Mouse (Mus musculus) right cerebral cortex, postnatal 4 days (tissue): Measurements from ENCODE around the gene Pcnx3.

Experiments used
- DNase-seq: peaks from one replicate; pipeline ENCODE4 v3.0.0-alpha.2; 2022

Pcnx3 gene

GRCm38 (mm10) chr19:5688200-5689087 lies at the start of gene Pcnx3, which contains the start of gene Map3k11:
Gene Pcnx3 (minus strand): TSS chr19:5688908.
Gene Map3k11 (plus strand): TSS chr19:5688742.
- peak; percentile 96 for DNase-seq

- no peak for DNase-seq
These were observed 45.6 kb upstream of the Pcnx3 start for GRCm38 (mm10) chr19:5734325-5734724.

- peak; percentile 90 for DNase-seq
These were observed 42.7 kb upstream of the Pcnx3 start for GRCm38 (mm10) chr19:5731264-5731978.

- no peak for DNase-seq
These were observed 41.8 kb upstream of the Pcnx3 start for GRCm38 (mm10) chr19:5730314-5731186.

- DNase-seq: peak; percentile 82
These were observed 40.7 kb upstream of the Pcnx3 start, which contains the start of gene Fam89b for GRCm38 (mm10) chr19:5729444-5729815. Gene Fam89b (minus strand): TSS chr19:5729653.

GRCm38 (mm10) chr19:5728631-5729443 lies 40.1 kb upstream of the Pcnx3 start:
- peak; percentile 81 for DNase-seq

GRCm38 (mm10) chr19:5727701-5728100 lies 39.0 kb upstream of the Pcnx3 start:
- DNase-seq: peak; percentile 96

- no peak for DNase-seq
These were observed 38.4 kb upstream of the Pcnx3 start for GRCm38 (mm10) chr19:5726961-5727578.

- peak; percentile 50 for DNase-seq
These were observed 37.2 kb upstream of the Pcnx3 start, which contains the start of gene Ehbp1l1 for GRCm38 (mm10) chr19:5725767-5726515. Gene Ehbp1l1 (minus strand): TSS chr19:5726317.

GRCm38 (mm10) chr19:5725029-5725707 lies 36.5 kb upstream of the Pcnx3 start:
- DNase-seq: no peak

GRCm38 (mm10) chr19:5724549-5724941 lies 35.8 kb upstream of the Pcnx3 start:
- no peak for DNase-seq

GRCm38 (mm10) chr19:5723934-5724548 lies 35.3 kb upstream of the Pcnx3 start:
- DNase-seq: no peak

- DNase-seq: no peak
These were observed 34.2 kb upstream of the Pcnx3 start for GRCm38 (mm10) chr19:5722848-5723425.

GRCm38 (mm10) chr19:5721233-5721632 lies 32.5 kb upstream of the Pcnx3 start:
- DNase-seq: no peak

- DNase-seq: no peak
These were observed 28.2 kb upstream of the Pcnx3 start for GRCm38 (mm10) chr19:5716955-5717354.

- DNase-seq: peak; percentile 57
These were observed 27.3 kb upstream of the Pcnx3 start for GRCm38 (mm10) chr19:5715793-5716688.

- no peak for DNase-seq
These were observed 25.0 kb upstream of the Pcnx3 start for GRCm38 (mm10) chr19:5713730-5714129.

- no peak for DNase-seq
These were observed 24.5 kb upstream of the Pcnx3 start for GRCm38 (mm10) chr19:5713255-5713654.
